ENCODE assay signal across 8 mouse cellular contexts in genomic region chr7:109175670-109176625, GRCm38 (mm10). TPM values are rescaled to one million over a fixed set of nuclear protein-coding genes. Genes with fewer than 3 reads are reported as not detected.
DNase-seq lines count a peak whose midpoint lies in the region; ATAC-seq and TF ChIP-seq lines count a peak whose summit lies in the region.

No protein-coding gene starts in this region.

- H3K4me3 ChIP-seq in ES-Bruce4 (ENCODE audit: low read depth, low read length): peak overlapping the region; percentile 51
- H3K4me3 ChIP-seq in forebrain, embryonic 10.5 days: peak overlapping the region; percentile 75
- peak overlapping the region; percentile 75 for H3K4me3 ChIP-seq in limb, embryonic 13.5 days

- H3K36me3 ChIP-seq in ES-Bruce4 (ENCODE audit: control insufficient read depth, insufficient read depth, low read length, poor library complexity, severe bottlenecking): no peaks in the 10 kb centered on the region
- no peaks in the 10 kb centered on the region for H3K36me3 ChIP-seq in forebrain, embryonic 10.5 days (replicated peaks)
- no peaks in the 10 kb centered on the region for H3K36me3 ChIP-seq in limb, embryonic 13.5 days

- TF ChIP-seq EP300 in ES-Bruce4 (IDR thresholded peaks at IDR 0.05; ENCODE audit: insufficient read depth, low read depth, low read length): no peak

- 5% methylated on average over 13 of the region's 13 CpGs for WGBS in forebrain, embryonic 10.5 days
- WGBS in limb, embryonic 13.5 days: 19% methylated on average over 13 of the region's 13 CpGs

- no peak overlapping the region for H3K27ac ChIP-seq in ES-Bruce4 (ENCODE audit: insufficient read depth, low read length)
- peak overlapping the region; percentile 95 for H3K27ac ChIP-seq in forebrain, embryonic 10.5 days
- no peak overlapping the region for H3K27ac ChIP-seq in limb, embryonic 13.5 days

- H3K4me1 ChIP-seq in ES-Bruce4 (ENCODE audit: control insufficient read depth, insufficient read depth, low read length): no peaks in the 10 kb centered on the region
- peaks cover 69% of the 10 kb centered on the region for H3K4me1 ChIP-seq in forebrain, embryonic 10.5 days
- H3K4me1 ChIP-seq in limb, embryonic 13.5 days: peaks cover 24% of the 10 kb centered on the region

- no peak for TF ChIP-seq CTCF in ES-Bruce4 (IDR thresholded peaks at IDR 0.05; ENCODE audit: low read depth, low read length)

- no peak for ATAC-seq in limb, embryonic 13.5 days (ENCODE audit: low FRiP score, low read depth)

- peaks cover 9% of the 10 kb centered on the region; the same call in 1 of the 2 replicates for H3K27me3 ChIP-seq in ES-Bruce4 (ENCODE audit: control insufficient read depth, insufficient read depth, low read length, poor library complexity, severe bottlenecking)
- peaks cover 100% of the 10 kb centered on the region for H3K27me3 ChIP-seq in forebrain, embryonic 10.5 days (ENCODE audit: poor library complexity, severe bottlenecking)
- H3K27me3 ChIP-seq in limb, embryonic 13.5 days: peaks cover 57% of the 10 kb centered on the region

- TF ChIP-seq POLR2A in ES-Bruce4 (IDR thresholded peaks at IDR 0.05; ENCODE audit: insufficient read depth, low read length): no peak

- H3K4me2 ChIP-seq in limb, embryonic 13.5 days (replicated peaks): peak overlapping the region; percentile 98

- no peak overlapping the region for H3K9ac ChIP-seq in ES-Bruce4 (ENCODE audit: low read depth, poor library complexity, severe bottlenecking)
- peak overlapping the region; percentile 77 for H3K9ac ChIP-seq in limb, embryonic 13.5 days

- DNase-seq in cerebellum, adult 9-11 months: peak; percentile 33
- no peak for DNase-seq in cerebellum, postnatal 14 days
- peak; percentile 65 for DNase-seq in forebrain, embryonic 10.5 days (ENCODE audit: extremely low spot score, low spot score)
- DNase-seq in thymus, postnatal 25 days: no peak
- no peak for DNase-seq in frontal cortex, postnatal 25 days (ENCODE audit: low spot score in 2 of 2)
- no peak for DNase-seq in layer of hippocampus, postnatal 10 days (ENCODE audit: low spot score in 2 of 2)

- H3K9me3 ChIP-seq in ES-Bruce4 (replicated peaks; ENCODE audit: control insufficient read depth, insufficient read depth, low read length, poor library complexity, severe bottlenecking): no peaks in the 10 kb centered on the region
- no peaks in the 10 kb centered on the region for H3K9me3 ChIP-seq in forebrain, embryonic 10.5 days
- no peaks in the 10 kb centered on the region for H3K9me3 ChIP-seq in limb, embryonic 13.5 days

RNA-seq across cellular contexts. Expression of gene Lmo1, which starts 0.9 kb away (rescaled TPM):
- polyA plus RNA-seq in ES-Bruce4 (2011; ENCODE audit: insufficient read depth, insufficient read length, low read depth, missing spikeins): 1.3 and 2.0 TPM in 2 replicates
- polyA plus RNA-seq in forebrain, embryonic 10.5 days (2016; fragmentation: Nextera tagmentation; extraction: Ambion mirVana): 21.9 and 29.6 TPM in 2 replicates
- 14.4 and 16.9 TPM in 2 replicates for polyA plus RNA-seq in limb, embryonic 13.5 days (2015; fragmentation: Nextera tagmentation; extraction: Ambion mirVana)
- total RNA-seq in layer of hippocampus, postnatal 10 days (2021): 10 to 100 TPM; 74.5 to 79.0 TPM

Comparison
In these comparisons a context has a peak if more than half of its experiments do, and no peak if none do; other contexts are left out.
1. DNase-seq: peak in cerebellum, adult 9-11 months (single experiment) and forebrain, embryonic 10.5 days (single experiment); none in cerebellum, postnatal 14 days (0 of 2), thymus, postnatal 25 days (single experiment), frontal cortex, postnatal 25 days (0 of 2) and layer of hippocampus, postnatal 10 days (0 of 2).
2. Peak in every context shown above with its lines, with median percentiles within 50 percentile points of each other: H3K4me3 ChIP-seq.